Mouse (Mus musculus) large intestine, adult 2 months (tissue): ENCODE data around the gene Ildr1. TPM values are rescaled to one million over a fixed set of nuclear protein-coding genes. Genes with fewer than 3 reads are reported as not detected.

Experiments
- DNase-seq: peaks from one replicate; pipeline ENCODE4 v3.0.0-alpha.2; 2012; ENCODE audit warnings: low read depth, low spot score
- WGBS: fragments of 180-500 bp; shearing (Covaris S2); methylation state at CpG from one replicate; pipeline ENCODE4 v1.1.7; 2018; 5-methylcytosine and 5-hydroxymethylcytosine counted together
- polyA plus RNA-seq: library from polyadenylated mRNA; depleted of rRNA; stranded (reverse); fragments of >200 nt; gene quantifications from 2 replicates; pipeline ENCODE4 v1.2.3, GENCODE M21; 2012; rRNA removed

Gene Ildr1
- 4.4 and 7.4 TPM in 2 replicates for polyA plus RNA-seq

DNA sequence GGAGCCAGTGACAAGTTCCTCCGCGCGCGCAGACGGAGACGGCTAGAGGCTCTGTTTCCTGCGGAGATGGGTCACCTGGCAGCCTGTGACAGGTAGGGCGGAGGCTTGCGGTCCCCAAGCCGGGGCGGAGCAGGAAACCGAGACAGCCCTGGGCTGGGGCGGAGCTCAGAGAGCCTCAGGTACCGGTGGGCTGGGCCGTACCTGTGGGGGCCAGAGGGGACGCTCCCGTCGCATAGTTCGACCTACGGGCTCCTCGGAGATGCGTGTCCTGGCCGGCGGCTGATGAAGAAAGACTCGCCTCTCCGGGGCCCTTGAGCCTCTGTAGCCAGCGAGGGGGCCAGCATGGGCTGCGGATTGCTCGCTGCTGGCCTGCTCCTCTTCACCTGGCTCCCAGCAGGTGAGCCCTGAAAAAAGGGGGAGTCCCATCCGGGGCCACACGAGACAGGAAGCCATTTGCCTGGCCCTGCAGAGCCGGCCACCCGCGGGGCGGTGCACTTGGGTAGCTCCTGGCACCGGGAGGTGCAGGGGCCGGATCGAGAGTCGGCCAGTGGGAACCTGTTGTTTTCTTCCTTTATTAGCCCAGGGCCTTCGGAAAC, at the start of gene Ildr1:
TSS of gene Ildr1 (plus strand) at position 161 of the 596 bp plus-strand sequence.
- no peak for DNase-seq
- 2% methylated on average over 40 of the region's 40 CpGs for WGBS

DNA sequence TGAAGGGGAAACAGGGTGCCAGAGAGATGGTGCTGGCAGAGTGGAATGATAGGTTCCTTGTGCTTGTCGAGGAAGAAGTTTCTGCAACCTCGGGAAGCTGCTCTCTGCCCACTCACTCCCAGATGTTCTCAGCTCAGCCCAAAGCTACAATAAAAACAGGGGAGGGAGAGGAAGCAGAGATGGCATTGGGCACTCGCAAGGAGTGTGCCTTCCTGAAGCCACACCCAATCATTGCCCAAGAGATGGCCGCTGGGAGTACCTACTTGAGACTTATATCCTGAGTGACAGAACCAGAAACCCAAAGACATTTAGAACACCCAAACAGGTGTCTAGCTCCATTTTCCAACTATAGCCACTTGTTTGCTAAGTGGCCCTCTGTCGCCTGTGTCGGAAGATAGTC, 48.7 kb upstream of the Ildr1 start:
- 50% methylated on average over 6 of the region's 6 CpGs for WGBS
- no peak for DNase-seq

DNA sequence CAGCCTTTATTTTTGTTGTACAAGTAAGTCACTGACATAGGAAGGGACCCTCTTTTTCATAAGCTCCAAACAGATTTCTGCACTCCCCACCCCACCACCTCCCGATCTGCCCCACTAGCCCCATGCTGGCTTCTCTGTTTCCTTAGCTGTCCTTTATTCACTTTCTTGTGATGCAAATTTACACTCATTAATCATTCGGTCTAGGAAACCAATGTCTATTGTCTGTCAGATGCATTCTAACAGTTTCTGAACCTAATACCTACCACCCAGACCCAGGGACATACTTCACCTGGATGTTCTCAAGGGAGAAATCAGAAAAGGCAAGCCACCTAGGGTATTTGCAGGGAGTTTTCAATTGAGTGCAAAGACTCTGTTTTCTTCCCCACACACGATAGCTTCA, 44.5 kb upstream of the Ildr1 start:
- no peak for DNase-seq
- 73% methylated on average over 3 of the region's 3 CpGs for WGBS

- 88% methylated on average over 4 of the region's 4 CpGs for WGBS
- no peak for DNase-seq
Measured at GRCm38 (mm10) chr16:36650511-36650910, 43.3 kb upstream of the Ildr1 start.

DNA sequence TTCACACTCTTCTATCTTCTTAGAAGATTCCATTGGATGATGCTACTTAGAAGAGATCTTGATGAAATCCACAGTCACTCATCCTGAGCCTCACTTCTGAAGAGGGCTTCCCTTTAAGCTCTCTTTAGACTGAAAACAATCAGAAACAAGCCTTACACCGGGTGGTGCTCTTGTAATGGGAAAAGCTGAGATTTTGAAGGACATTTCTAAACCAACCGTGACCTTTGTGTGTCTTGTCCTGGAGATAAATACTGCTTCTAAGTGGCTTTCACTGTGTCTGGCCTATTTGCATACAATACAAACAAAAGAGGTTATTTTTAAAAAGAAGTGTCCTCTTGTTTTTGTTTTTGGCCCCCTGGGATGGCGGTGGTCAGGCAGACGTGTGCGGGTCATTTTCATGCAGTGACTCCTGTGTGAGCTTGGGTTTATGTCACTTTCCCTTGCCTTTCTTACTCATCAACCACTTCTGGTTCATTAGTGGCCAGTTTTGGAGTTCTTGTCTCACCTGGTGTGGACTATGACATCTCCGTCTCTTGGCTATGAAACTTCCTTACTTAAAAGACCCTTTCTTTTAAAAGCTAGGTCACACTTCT, 42.5 kb upstream of the Ildr1 start:
- DNase-seq: no peak
- WGBS: 83% methylated on average over 6 of the region's 6 CpGs

- DNase-seq: no peak
- WGBS: 93% methylated on average over 1 of the region's 1 CpGs
Measured at GRCm38 (mm10) chr16:36655199-36655598, 38.6 kb upstream of the Ildr1 start.

DNA sequence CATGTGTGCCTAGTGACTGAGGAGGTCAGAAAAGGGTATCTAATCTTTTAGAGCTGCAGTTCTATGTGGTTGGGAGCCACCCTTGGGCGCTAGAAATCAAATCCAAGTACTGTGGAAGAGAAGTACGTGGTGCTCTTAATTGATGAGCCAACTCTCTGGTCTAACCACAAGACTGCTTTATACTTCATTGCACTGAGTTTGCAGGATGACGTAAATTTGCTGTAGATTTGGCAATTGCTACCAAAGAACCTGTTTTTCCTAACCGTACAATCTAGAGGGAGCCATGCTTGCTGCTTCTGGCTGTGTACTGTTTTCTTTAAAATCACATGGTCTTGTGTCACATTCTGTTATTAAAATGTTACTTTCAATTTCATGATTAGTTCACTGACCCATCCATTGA, 37.9 kb upstream of the Ildr1 start:
- no peak for DNase-seq
- 80% methylated on average over 4 of the region's 4 CpGs for WGBS

- 85% methylated on average over 10 of the region's 10 CpGs for WGBS
- DNase-seq: no peak
Measured at GRCm38 (mm10) chr16:36661330-36661729, 32.4 kb upstream of the Ildr1 start.

- DNase-seq: no peak
- 84% methylated on average over 5 of the region's 5 CpGs for WGBS
Measured at GRCm38 (mm10) chr16:36663484-36663883, 30.3 kb upstream of the Ildr1 start.

- DNase-seq: no peak
- WGBS: 63% methylated on average over 13 of the region's 13 CpGs
Measured at GRCm38 (mm10) chr16:36665782-36666181, 28.0 kb upstream of the Ildr1 start, which contains the start of gene Cd86. Gene Cd86 (minus strand): TSS chr16:36666081.

GRCm38 (mm10) chr16:36666448-36667017, 27.2 kb upstream of the Ildr1 start:
- DNase-seq: no peak
- 63% methylated on average over 10 of the region's 10 CpGs for WGBS

DNA sequence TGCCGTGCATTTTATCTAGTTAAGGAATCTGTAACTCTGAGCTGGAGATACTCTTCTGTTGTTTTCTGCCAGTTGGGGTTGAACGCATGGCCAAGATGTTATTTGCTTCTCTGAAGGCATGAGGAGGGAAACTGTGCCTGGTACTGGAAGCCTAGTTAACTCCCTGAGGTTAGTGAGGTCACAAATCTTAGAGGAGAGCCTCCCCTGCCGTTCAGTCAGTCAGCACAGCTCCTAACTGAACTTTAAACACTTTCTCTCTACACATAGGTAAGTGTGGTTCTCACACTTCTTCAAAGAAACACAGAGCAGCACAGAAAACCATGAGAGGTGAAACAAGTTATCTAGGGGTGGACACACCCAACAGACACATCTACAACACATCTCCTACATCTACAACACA, 23.2 kb upstream of the Ildr1 start:
- DNase-seq: no peak
- WGBS: 78% methylated on average over 3 of the region's 3 CpGs

- no peak for DNase-seq
- 76% methylated on average over 4 of the region's 4 CpGs for WGBS
Measured at GRCm38 (mm10) chr16:36673196-36673595, 20.6 kb upstream of the Ildr1 start.

DNA sequence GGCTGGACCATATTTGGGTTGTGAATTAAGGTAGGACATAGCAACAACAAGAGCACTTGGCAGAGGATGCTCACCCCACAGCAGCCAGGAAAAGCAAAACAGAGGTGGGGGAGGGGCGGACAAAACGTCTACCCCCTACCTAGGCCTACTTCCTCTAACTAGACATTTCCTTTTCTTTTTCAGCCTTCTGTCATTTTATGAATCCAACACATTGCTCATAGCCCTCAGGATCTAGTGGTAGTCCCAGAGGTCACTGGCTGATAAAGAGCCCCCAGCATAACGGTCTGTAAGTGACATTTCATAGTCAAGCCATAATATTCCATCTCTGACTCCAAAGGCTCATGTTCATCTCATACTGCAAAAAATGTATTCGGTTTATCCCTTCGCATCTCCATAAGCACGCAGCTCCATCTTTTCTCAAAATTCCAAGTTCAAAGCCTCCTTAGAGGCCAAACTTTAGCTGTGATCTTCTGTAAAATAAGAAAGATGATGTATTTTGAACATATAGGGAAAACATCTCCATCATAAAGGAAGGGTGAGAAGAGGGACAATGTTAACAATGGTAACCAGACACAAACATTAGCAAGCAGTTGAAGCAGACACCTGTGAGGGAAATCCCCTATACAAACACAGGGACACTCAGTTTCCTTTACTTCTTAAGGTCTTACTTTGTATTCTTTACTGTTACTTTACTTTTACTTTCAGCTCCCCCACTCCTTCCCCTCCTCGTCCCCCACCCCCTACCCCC, 19.1 kb upstream of the Ildr1 start:
- DNase-seq: no peak
- WGBS: 79% methylated on average over 7 of the region's 7 CpGs

DNA sequence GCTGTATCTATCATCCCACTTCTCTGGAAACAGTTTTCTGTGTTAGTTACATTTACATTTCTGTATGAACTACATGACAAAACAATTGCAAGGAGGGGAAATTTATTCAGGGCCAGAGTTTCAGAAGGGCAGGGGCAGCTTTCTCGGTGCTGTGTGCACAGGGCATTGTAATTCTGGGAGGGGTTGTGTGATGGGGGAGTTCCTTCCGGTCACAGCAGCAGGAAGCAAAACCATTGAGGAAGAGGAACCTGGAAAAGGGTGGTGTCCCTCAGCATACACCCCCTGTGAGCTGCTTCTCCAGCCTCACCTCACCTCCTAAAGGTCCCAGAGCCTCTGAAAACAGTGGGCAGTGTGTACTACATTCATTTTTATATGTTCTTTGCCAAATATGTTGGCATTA, 18.5 kb upstream of the Ildr1 start:
- WGBS: 14% methylated on average over 2 of the region's 2 CpGs
- no peak for DNase-seq

DNA sequence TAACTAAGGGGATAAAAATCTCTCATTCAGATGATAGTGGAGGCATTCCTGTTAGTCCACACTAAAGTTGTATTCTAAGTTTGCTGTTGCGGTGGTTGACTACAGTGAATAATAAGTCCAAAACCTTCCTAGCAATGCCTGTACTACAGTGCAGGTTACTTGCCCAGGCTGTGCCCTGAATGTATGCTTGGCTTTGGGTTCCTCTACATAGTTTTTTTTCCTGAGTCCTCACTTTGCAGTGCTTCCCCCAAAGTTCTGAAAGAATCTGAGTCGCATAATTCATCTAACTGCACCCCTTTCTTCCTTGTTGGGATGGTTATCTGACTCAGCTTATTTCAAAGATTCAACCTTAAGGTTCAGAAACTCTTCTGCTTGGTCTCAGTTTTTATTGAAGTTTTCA, 17.9 kb upstream of the Ildr1 start:
- DNase-seq: no peak
- WGBS: 94% methylated on average over 2 of the region's 2 CpGs

DNA sequence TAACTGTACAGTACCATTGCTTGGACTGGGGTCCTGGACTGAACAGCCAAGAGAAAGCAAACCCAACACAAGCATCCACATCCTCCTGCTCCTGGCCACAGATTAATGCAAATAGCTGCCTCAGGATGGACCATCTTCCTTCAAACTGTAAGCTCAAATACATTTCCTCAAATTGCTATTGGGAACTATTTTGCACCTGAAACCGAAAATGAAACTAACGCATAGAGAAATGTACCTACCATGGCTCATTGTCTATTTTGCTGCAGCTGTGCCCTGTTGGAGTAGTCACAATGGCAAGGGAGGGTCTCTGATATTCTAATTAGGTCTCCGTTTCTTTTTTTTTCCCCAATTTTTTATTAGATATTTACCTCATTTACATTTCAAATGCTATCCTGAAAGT, 11.9 kb upstream of the Ildr1 start:
- 91% methylated on average over 3 of the region's 3 CpGs for WGBS
- no peak for DNase-seq

GRCm38 (mm10) chr16:36684325-36684918, 9.4 kb upstream of the Ildr1 start:
- 70% methylated on average over 6 of the region's 6 CpGs for WGBS
- DNase-seq: no peak

- WGBS: 93% methylated on average over 2 of the region's 2 CpGs
- no peak for DNase-seq
Measured at GRCm38 (mm10) chr16:36688076-36688475, 5.7 kb upstream of the Ildr1 start.

- DNase-seq: no peak
- 30% methylated on average over 3 of the region's 3 CpGs for WGBS
Measured at GRCm38 (mm10) chr16:36691484-36691883, 2.3 kb upstream of the Ildr1 start.
